Mouse (Mus musculus) C2C12 (cell line): ENCODE results near the gene Mmp25. TPM values are rescaled to one million over a fixed set of nuclear protein-coding genes. Genes with fewer than 3 reads are reported as not detected.
A peak's percentile ranks its signal among the peaks of the same experiment; 100 is the strongest.

Experiments used
- H3K27me3 ChIP-seq: one replicate; pipeline ENCODE4 v1.6.1; 2011; ENCODE audit not compliant: control insufficient read depth, insufficient read depth, insufficient read length
- H3K36me3 ChIP-seq: one replicate; pipeline ENCODE4 v1.6.1; 2011; ENCODE audit not compliant: control insufficient read depth, insufficient read depth
- H3K4me3 ChIP-seq: one replicate; pipeline ENCODE4 v1.5.1; 2011; ENCODE audit warnings: mild to moderate bottlenecking, control low read depth; ENCODE audit not compliant: poor library complexity, insufficient read depth, severe bottlenecking
- H3K79me2 ChIP-seq: one replicate; pipeline ENCODE4 v1.6.1; 2011; ENCODE audit not compliant: control insufficient read depth, insufficient read depth
- H3K79me3 ChIP-seq: one replicate; pipeline ENCODE4 v1.6.1; 2011; ENCODE audit warnings: low read depth, control low read depth
- H3ac ChIP-seq: one replicate; pipeline ENCODE3; 2011; ENCODE audit warnings: low read depth; ENCODE audit not compliant: control insufficient read depth, insufficient read length
- CEBPB ChIP-seq: IDR thresholded peaks from one replicate; pipeline ENCODE4 v1.6.1; 2011; ENCODE audit warnings: low read depth, mild to moderate bottlenecking, control low read depth, moderate library complexity
- CTCF ChIP-seq: IDR thresholded peaks from one replicate; pipeline ENCODE4 v1.5.1; 2011; ENCODE audit not compliant: control insufficient read depth, insufficient read depth, insufficient read length
- FOSL1 ChIP-seq: IDR thresholded peaks from one replicate; pipeline ENCODE4 v1.8.0; 2011; ENCODE audit warnings: mild to moderate bottlenecking, low read length; ENCODE audit not compliant: poor library complexity, insufficient read depth, severe bottlenecking
- MAX ChIP-seq: IDR thresholded peaks from one replicate; pipeline ENCODE4 v1.6.1; 2011; ENCODE audit warnings: mild to moderate bottlenecking, control low read depth
- MYOD1 ChIP-seq: IDR thresholded peaks from one replicate; pipeline ENCODE4 v1.6.1; 2011; ENCODE audit warnings: low read depth; ENCODE audit not compliant: control insufficient read depth, insufficient read length
- MYOG ChIP-seq: IDR thresholded peaks from one replicate; pipeline ENCODE4 v1.6.1; 2011; ENCODE audit not compliant: control insufficient read depth, insufficient read length; ENCODE audit errors: extremely low read depth
- USF1 ChIP-seq: IDR thresholded peaks from one replicate; pipeline ENCODE4 v1.6.1; 2011; ENCODE audit warnings: low read depth, mild to moderate bottlenecking, control low read depth, moderate library complexity
- polyA plus RNA-seq: library from polyadenylated mRNA; unstranded; fragments of >200 nt; fragmentation: generic; extraction: Trizol; gene quantifications from one replicate; pipeline ENCODE4 v1.2.1, GENCODE M21; 2012; ENCODE audit warnings: missing spikeins

Gene Mmp25
- polyA plus RNA-seq, 1 experiment: 0.01 TPM

- H3ac ChIP-seq: no peak overlapping the region
- no peak for TF ChIP-seq MYOD1
- TF ChIP-seq CTCF: no peak
- no peak for TF ChIP-seq MYOG
- TF ChIP-seq CEBPB: peak; percentile 50
- TF ChIP-seq MAX: no peak
- no peak for TF ChIP-seq USF1
- TF ChIP-seq FOSL1: no peak
- H3K4me3 ChIP-seq: no peak overlapping the region
- H3K27me3 ChIP-seq: peaks cover 11% of the 10 kb centered on the region
- H3K79me3 ChIP-seq: no peaks in the 10 kb centered on the region
- H3K36me3 ChIP-seq: no peaks in the 10 kb centered on the region
- H3K79me2 ChIP-seq: no peaks in the 10 kb centered on the region
Observed at GRCm38 (mm10) chr17:23651363-23651762, 6.3 kb upstream of the Mmp25 start.

- no peak for TF ChIP-seq MYOG
- no peak for TF ChIP-seq FOSL1
- no peak for TF ChIP-seq CEBPB
- TF ChIP-seq CTCF: no peak
- no peak for TF ChIP-seq MYOD1
- no peak for TF ChIP-seq MAX
- no peak for TF ChIP-seq USF1
- Histone ChIP-seq H3K4me3 (no peak overlapping the region), H3ac (no peak overlapping the region), H3K79me2 (no peaks in the 10 kb centered on the region), H3K36me3 (no peaks in the 10 kb centered on the region), H3K27me3 (peaks cover 24% of the 10 kb centered on the region), H3K79me3 (no peaks in the 10 kb centered on the region)
Observed at GRCm38 (mm10) chr17:23645894-23646293, 817 bp upstream of the Mmp25 start.

DNA sequence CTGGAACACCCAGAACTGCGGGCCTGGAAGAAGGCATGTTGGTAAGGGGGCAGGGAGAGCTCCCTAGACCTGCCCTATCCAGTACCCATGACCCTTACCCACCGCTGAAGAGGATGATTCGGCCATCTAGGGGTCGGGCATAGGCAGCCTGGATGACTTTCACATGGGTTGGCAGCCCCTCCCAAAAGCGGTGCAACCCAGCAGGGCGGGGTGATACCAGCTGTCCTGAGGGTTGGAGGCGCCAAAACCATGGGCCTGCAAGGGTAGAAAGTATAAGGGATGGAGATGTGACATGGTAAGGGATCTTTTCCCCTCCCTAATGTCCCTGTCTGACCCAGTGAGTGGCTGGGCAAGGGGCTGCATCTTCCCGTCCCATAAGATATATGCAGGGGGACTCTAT is 13.8 kb downstream of the Mmp25 start:
- H3K79me2 ChIP-seq: no peaks in the 10 kb centered on the region
- H3K36me3 ChIP-seq: no peaks in the 10 kb centered on the region
- H3K4me3 ChIP-seq: no peak overlapping the region
- TF ChIP-seq MAX (no peak), USF1 (no peak), CTCF (no peak), MYOG (no peak), CEBPB (no peak)
- H3K27me3 ChIP-seq: peaks cover 49% of the 10 kb centered on the region
- H3K79me3 ChIP-seq: no peaks in the 10 kb centered on the region
- H3ac ChIP-seq: no peak overlapping the region

DNA sequence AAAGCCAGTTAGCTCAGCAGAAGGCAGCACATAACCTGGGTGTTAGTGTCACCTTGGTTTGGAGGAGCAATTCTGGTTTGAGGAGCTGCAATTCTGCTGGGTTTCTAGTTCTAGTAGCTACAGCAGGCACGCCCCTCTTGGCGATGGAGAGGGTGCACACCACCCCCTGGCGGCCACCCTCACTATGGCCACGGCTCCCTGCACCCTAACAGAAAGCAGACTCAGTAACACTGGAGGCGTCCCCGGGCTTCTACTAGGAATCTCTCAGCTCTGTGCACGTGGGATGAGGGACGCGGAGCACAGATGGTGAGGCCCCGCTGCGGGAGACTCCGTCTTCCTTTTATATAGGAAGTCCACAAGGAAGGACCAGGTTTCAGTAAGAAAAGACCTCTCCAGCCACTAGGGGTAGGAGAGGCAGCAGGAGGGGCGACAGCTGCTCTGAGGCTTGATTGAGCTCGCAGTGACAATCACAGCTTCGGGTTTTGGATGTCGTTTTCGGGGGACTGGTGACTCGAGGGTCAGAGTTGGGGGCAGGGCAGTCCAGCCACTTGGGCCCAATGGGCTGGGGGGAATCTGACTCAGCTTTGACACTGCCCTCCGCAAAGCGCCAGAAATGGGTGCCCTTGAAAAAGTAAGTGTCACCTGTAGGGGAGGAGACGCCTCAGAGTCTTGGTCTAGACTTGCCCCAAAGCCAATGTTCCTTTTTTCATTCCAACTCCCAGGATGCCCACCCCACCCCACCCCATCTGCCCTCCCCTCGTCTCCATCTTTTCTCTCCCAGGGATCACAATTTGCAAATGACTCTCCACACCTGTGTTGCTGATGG is 14.7 kb downstream of the Mmp25 start:
- no peak overlapping the region for H3K4me3 ChIP-seq
- no peaks in the 10 kb centered on the region for H3K36me3 ChIP-seq
- no peaks in the 10 kb centered on the region for H3K79me3 ChIP-seq
- TF ChIP-seq USF1 (no peak), MYOD1 (no peak), CTCF (peak; percentile 90)
- peaks cover 41% of the 10 kb centered on the region for H3K27me3 ChIP-seq
- no peak overlapping the region for H3ac ChIP-seq
- no peaks in the 10 kb centered on the region for H3K79me2 ChIP-seq

DNA sequence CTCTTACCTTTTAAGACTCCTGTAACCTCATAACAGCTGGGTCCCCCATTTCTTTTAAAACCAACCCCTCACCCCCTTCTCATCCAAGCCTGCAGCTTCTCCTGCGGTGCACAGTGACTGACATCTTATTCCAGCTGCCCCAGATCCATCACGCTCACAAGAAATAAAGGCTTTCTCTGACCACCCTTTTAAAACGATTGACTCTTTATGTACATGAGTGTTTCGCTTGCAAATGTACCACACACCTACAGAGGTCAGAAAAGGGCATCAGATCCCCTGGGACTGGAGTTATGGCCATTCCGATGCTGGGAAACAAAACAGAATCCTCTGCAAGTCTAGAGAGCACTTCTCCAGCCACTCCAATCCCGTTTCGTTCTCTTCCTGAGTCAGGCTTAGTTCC is 17.3 kb downstream of the Mmp25 start:
- no peaks in the 10 kb centered on the region for H3K79me2 ChIP-seq
- no peak for TF ChIP-seq CTCF
- no peak for TF ChIP-seq USF1
- no peak for TF ChIP-seq MYOG
- TF ChIP-seq MAX: no peak
- no peak for TF ChIP-seq MYOD1
- TF ChIP-seq FOSL1: no peak
- TF ChIP-seq CEBPB: no peak
- H3K79me3 ChIP-seq: no peaks in the 10 kb centered on the region
- H3K36me3 ChIP-seq: no peaks in the 10 kb centered on the region
- H3ac ChIP-seq: no peak overlapping the region
- no peak overlapping the region for H3K4me3 ChIP-seq
- H3K27me3 ChIP-seq: peaks cover 28% of the 10 kb centered on the region

DNA sequence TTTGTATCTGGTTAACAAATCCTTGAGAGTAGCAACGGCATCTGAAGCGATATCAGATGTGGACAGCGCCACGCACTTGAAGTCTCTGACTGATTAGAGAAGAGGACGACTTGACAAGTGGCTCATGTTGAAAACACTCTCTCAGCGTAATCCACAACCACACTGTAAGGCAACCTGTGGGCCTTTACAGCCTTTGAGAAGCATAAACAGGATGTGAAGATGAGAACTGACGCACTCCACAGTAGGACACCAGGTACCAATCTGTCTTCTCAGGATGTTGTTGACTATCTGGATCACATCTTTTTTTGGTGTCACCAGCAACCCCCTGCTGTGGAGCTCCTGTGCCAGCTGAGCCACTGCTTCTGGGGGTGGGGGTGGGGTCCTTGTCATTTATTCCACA is 24.7 kb downstream of the Mmp25 start:
- Histone ChIP-seq H3K36me3 (no peaks in the 10 kb centered on the region), H3K4me3 (no peak overlapping the region), H3ac (no peak overlapping the region), H3K79me3 (no peaks in the 10 kb centered on the region), H3K79me2 (no peaks in the 10 kb centered on the region), H3K27me3 (peaks cover 41% of the 10 kb centered on the region)
- TF ChIP-seq MYOD1: no peak
- no peak for TF ChIP-seq USF1
- no peak for TF ChIP-seq MYOG
- TF ChIP-seq CEBPB: no peak
- TF ChIP-seq FOSL1: no peak
- TF ChIP-seq CTCF: no peak
- TF ChIP-seq MAX: no peak
